Mouse (Mus musculus) intestine, embryonic 16.5 days (tissue): ENCODE results near the gene Cab39. TPM values are rescaled to one million over a fixed set of nuclear protein-coding genes. Genes with fewer than 3 reads are reported as not detected.
A peak's percentile ranks its signal among the peaks of the same experiment; 100 is the strongest.

Experiments
- ATAC-seq: fragments of 200-750 bp; cut with Nextera tagmentation; 2 replicates; pipeline ENCODE4 v1.8.0; 2017; ENCODE audit warnings: moderate TSS enrichment, moderate library complexity
- H3K27ac ChIP-seq: fragments of 300-500 bp; sonication (generic); 2 replicates; pipeline ENCODE4 v1.5.1; 2014; ENCODE audit warnings: mild to moderate bottlenecking, low read length
- H3K27me3 ChIP-seq: fragments of 300-500 bp; sonication (generic); replicated peaks from 2 replicates; pipeline ENCODE4 v1.6.1; 2014; ENCODE audit warnings: low read length, control low read depth, mixed read lengths; ENCODE audit not compliant: control insufficient read depth, insufficient read depth
- H3K36me3 ChIP-seq: fragments of 300-500 bp; sonication (generic); 2 replicates; pipeline ENCODE4 v1.6.1; 2014; ENCODE audit warnings: low read length, control low read depth; ENCODE audit not compliant: control insufficient read depth, insufficient read depth
- H3K4me1 ChIP-seq: fragments of 300-500 bp; sonication (generic); 2 replicates; pipeline ENCODE4 v1.6.1; 2014; ENCODE audit warnings: low read length, control low read depth, mixed read lengths; ENCODE audit not compliant: control insufficient read depth, insufficient read depth
- H3K4me2 ChIP-seq: fragments of 300-500 bp; sonication (generic); 2 replicates; pipeline ENCODE4 v1.6.1; 2014; ENCODE audit warnings: low read depth, low read length, control low read depth
- H3K4me3 ChIP-seq: fragments of 300-500 bp; sonication (generic); 2 replicates; pipeline ENCODE4 v1.5.1; 2014; ENCODE audit warnings: mild to moderate bottlenecking, low read length
- H3K9ac ChIP-seq: fragments of 300-500 bp; sonication (generic); 2 replicates; pipeline ENCODE4 v1.6.1; 2014; ENCODE audit warnings: low read depth, low read length
- H3K9me3 ChIP-seq: fragments of 300-500 bp; sonication (generic); 2 replicates; pipeline ENCODE4 v1.6.1; 2016; ENCODE audit warnings: low read length, control low read depth; ENCODE audit not compliant: control insufficient read depth
- WGBS: fragments of 180-500 bp; shearing (Covaris S2); extraction: QIAGEN DNeasy Blood & Tissue Kit; methylation state at CpG from one replicate; pipeline ENCODE4 v1.1.7; 2014; 5-methylcytosine and 5-hydroxymethylcytosine counted together
- microRNA-seq: library from miRNA; unstranded; fragments of <30 nt; microRNA quantifications from one replicate; pipeline ENCODE4, GENCODE M21; 2016
- polyA plus RNA-seq: library from polyadenylated mRNA; unstranded; fragments of >200 nt; fragmentation: Nextera tagmentation; extraction: Ambion mirVana; gene quantifications from 2 replicates; pipeline ENCODE4 v1.2.1, GENCODE M21; 2015

The Cab39 gene
- polyA plus RNA-seq, 1 experiment from 2014 or later: 14.4 TPM

DNA sequence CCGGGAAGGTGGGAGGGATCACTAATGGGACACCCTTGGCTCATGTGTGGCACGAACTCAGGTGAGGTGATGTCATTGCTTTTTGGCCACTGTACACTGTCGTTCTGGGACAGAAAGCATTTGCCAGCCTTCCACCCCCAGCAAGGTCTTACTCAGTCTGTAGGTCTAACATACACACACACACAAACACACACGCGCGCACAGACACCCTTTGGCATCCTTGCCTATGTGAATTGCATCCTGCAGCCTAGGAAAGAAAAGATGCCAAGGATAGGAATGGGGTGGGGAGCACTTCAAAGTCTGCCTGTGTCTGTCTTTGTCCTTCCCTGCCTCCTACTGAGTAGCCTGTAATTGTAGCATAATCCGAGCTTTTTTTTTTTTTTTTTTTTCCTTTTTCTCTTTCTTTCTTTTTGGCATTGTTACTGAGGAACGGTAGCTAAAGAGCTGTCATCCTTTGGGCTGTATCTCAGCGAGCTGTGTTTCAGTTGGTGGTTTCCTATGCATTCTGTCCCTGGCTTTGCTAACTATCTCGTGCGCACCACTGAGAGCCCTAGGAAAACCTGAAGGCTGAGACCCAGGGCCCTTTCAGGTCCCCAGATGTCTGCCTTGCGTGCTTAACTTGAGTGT lies 105.6 kb downstream of the Cab39 start:
- no peaks in the 10 kb centered on the region for H3K36me3 ChIP-seq
- 53% methylated on average over 12 of the region's 12 CpGs for WGBS
- H3K4me3 ChIP-seq: no peak overlapping the region
- H3K4me2 ChIP-seq: no peak overlapping the region
- no peaks in the 10 kb centered on the region for H3K9me3 ChIP-seq
- H3K27me3 ChIP-seq: no peaks in the 10 kb centered on the region
- H3K27ac ChIP-seq: no peak overlapping the region; the same call in 1 of the 2 replicates
- ATAC-seq: no peak
- 0 out of 2 replicates have a peak overlapping the region, but pooled peaks have one; percentile 2 for H3K9ac ChIP-seq
- peaks cover 66% of the 10 kb centered on the region for H3K4me1 ChIP-seq

DNA sequence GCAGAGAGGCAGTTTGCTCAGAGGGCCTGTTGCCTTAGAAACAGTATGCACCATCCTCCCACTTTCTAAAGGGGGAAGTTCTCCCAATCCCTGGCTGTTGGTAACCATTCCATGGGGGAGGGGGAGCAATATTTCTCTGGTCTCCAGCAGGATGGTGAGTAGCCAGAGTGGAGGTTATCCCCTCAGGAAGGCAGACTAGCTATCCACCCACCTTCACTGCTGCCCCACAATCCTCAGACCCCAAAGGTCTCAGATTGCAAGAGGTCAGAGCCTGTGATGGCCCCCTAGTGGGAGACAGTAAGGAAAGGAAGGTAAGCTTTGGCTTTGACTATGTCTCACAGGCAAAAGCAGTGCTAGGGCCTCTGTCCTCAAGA lies 106.1 kb downstream of the Cab39 start:
- Histone ChIP-seq H3K4me3 (no peak overlapping the region), H3K9ac (no peak overlapping the region), H3K36me3 (no peaks in the 10 kb centered on the region), H3K4me1 (peaks cover 63% of the 10 kb centered on the region), H3K27ac (no peak overlapping the region), H3K27me3 (no peaks in the 10 kb centered on the region), H3K4me2 (no peak overlapping the region), H3K9me3 (no peaks in the 10 kb centered on the region)
- ATAC-seq: no peak

DNA sequence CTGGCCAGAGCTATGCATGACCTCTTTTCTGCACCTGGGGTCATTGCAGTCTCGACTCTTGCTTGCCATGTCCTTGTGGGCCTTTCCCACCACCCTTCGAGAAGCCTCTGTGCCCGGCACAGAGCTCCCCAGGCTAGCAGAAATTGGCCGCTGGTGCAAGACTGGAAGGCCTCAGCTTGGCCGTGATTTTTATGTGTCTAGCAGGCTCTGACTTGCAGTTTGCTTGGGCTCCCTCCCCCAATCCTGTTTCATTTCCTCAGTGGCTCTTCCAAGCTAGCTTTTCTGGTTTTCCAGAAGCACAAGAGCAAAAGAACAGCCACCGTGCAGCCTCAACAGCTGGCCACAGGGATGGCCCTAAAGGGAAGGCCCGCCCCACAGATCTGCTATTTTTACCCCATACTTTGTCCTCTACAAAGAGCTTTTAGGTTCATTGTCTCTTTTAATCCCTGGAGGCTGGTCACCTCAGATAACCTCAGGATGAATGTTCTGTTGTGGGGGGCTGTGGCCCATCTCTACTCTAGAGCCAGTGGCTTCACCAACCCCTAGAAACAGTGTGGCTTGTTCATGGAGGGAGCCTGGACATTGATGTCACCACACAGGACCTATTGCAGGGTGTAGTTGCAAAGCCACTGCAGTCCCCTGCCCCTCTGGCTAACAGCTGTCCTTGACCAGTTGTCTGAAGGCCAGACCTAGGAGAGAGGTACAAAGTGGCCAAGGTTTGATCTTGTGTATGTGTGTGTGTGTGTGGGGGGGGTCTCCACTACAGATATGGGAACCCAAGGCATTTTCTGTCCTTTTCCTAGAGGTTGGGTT lies 107.5 kb downstream of the Cab39 start:
- Histone ChIP-seq H3K4me3 (no peak overlapping the region), H3K4me1 (peaks cover 63% of the 10 kb centered on the region), H3K27me3 (no peaks in the 10 kb centered on the region), H3K4me2 (no peak overlapping the region), H3K36me3 (peaks cover 6% of the 10 kb centered on the region), H3K9ac (no peak overlapping the region), H3K27ac (no peak overlapping the region), H3K9me3 (no peaks in the 10 kb centered on the region)
- 60% methylated on average over 7 of the region's 7 CpGs for WGBS
- ATAC-seq: no peak

Small RNA genes lying within 50 kb of the gene (microRNA-seq; reads per million reads assigned to microRNA genes)
- gene Gm25472: not detected
- not detected for gene Mir8096

Other genes with a start within 250 kb of the Cab39 start
- not detected in 2 replicates for gene G530012D18Rik, start 217.8 kb upstream of the Cab39 start, polyA plus RNA-seq
- gene Sp110, start 194.6 kb upstream of the Cab39 start, polyA plus RNA-seq: 1.8 and 2.6 TPM in 2 replicates
- gene Sp140, start 193.1 kb upstream of the Cab39 start, polyA plus RNA-seq: 1.3 and 1.4 TPM in 2 replicates
- 3.0 and 3.7 TPM in 2 replicates for gene Sp100, start 143.5 kb upstream of the Cab39 start, polyA plus RNA-seq
- gene A630001G21Rik, start 14.8 kb upstream of the Cab39 start, polyA plus RNA-seq: 0.56 and 1.3 TPM in 2 replicates
- gene Itm2c, start 100.8 kb downstream of the Cab39 start, polyA plus RNA-seq: 129 and 141 TPM in 2 replicates
- 0.09 and 0.22 TPM in 2 replicates for gene 4933407L21Rik, start 135.0 kb downstream of the Cab39 start, polyA plus RNA-seq
- gene Gpr55, start 167.6 kb downstream of the Cab39 start, polyA plus RNA-seq: 0.07 and 0.10 TPM in 2 replicates
- not detected in 2 replicates for gene Spata3, start 223.4 kb downstream of the Cab39 start, polyA plus RNA-seq